Mouse (Mus musculus): ENCODE results near the gene Acvr1. TPM values are rescaled to one million over a fixed set of nuclear protein-coding genes. Genes with fewer than 3 reads are reported as not detected.

Acvr1 gene
- total RNA-seq, 2 experiments from 2014 or later: 0.77 to 2.8 TPM

GRCm38 (mm10) chr2:58352846-58353245, 214.1 kb downstream of the Acvr1 start:
- ATAC-seq (replicated peaks; ENCODE audit: low FRiP score, poor library complexity, severe bottlenecking): no peak

- ATAC-seq (replicated peaks; ENCODE audit: low FRiP score, poor library complexity, severe bottlenecking): no peak
These were observed 216.3 kb downstream of the Acvr1 start for GRCm38 (mm10) chr2:58350657-58351056.

Other genes with a start within 250 kb of the Acvr1 start
- gene Acvr1c, start 209.3 kb downstream of the Acvr1 start, total RNA-seq (2015; ENCODE audit: low replicate concordance): under 0.01 TPM in 1 of 2 replicates, not detected in the other
- 0.14 TPM in 1 of 2 replicates, not detected in the other for gene Acvr1c, start 209.3 kb downstream of the Acvr1 start, total RNA-seq (2017; ENCODE audit: low replicate concordance)
- gene Gm17409, start 97.0 kb downstream of the Acvr1 start, total RNA-seq (2015; ENCODE audit: low replicate concordance): not detected in 2 replicates
- 1.4 TPM in 1 of 2 replicates, not detected in the other for gene Gm17409, start 97.0 kb downstream of the Acvr1 start, total RNA-seq (2017; ENCODE audit: low replicate concordance)
- not detected in 2 replicates for gene Upp2, start 141 bp upstream of the Acvr1 start, total RNA-seq (2015; ENCODE audit: low replicate concordance)
- not detected in 2 replicates for gene Upp2, start 141 bp upstream of the Acvr1 start, total RNA-seq (2017; ENCODE audit: low replicate concordance)